Mouse (Mus musculus): ENCODE measurements around the gene 1110051M20Rik.

The 1110051M20Rik gene

GRCm38 (mm10) chr2:91458252-91458672 is 13.8 kb upstream of the 1110051M20Rik start:
- in situ Hi-C loops (cut with MseI, MboI), result no loop called here

GRCm38 (mm10) chr2:91457656-91458251 is 13.2 kb upstream of the 1110051M20Rik start:
- in situ Hi-C loops (cut with MseI, MboI), result no loop called here

- in situ Hi-C loops (cut with MseI, MboI), result no loop called here
Observed at GRCm38 (mm10) chr2:91457259-91457655, 12.8 kb upstream of the 1110051M20Rik start, which contains the start of gene Lrp4. TSS of gene Lrp4 (plus strand) at chr2:91457511.

GRCm38 (mm10) chr2:91456491-91457100 is 12.1 kb upstream of the 1110051M20Rik start:
- in situ Hi-C loops (cut with MseI, MboI), result no loop called here

- in situ Hi-C loops (cut with MseI, MboI), result no loop called here
Observed at GRCm38 (mm10) chr2:91455826-91456225, 11.3 kb upstream of the 1110051M20Rik start.

- in situ Hi-C loops (cut with MseI, MboI), result no loop called here
Observed at GRCm38 (mm10) chr2:91454434-91454833, 9.9 kb upstream of the 1110051M20Rik start.

GRCm38 (mm10) chr2:91453231-91454075 is 8.9 kb upstream of the 1110051M20Rik start:
- in situ Hi-C loops (cut with MseI, MboI), result no loop called here

GRCm38 (mm10) chr2:91452658-91453057 is 8.2 kb upstream of the 1110051M20Rik start:
- in situ Hi-C loops (cut with MseI, MboI), result no loop called here

- in situ Hi-C loops (cut with MseI, MboI), result no loop called here
Observed at GRCm38 (mm10) chr2:91450316-91450715, 5.8 kb upstream of the 1110051M20Rik start.

GRCm38 (mm10) chr2:91449662-91450061 is 5.2 kb upstream of the 1110051M20Rik start:
- in situ Hi-C loops (cut with MseI, MboI), result no loop called here

GRCm38 (mm10) chr2:91442241-91442640 is 2.3 kb downstream of the 1110051M20Rik start:
- in situ Hi-C loops (cut with MseI, MboI), result no loop called here

- in situ Hi-C loops (cut with MseI, MboI), result no loop called here
Observed at GRCm38 (mm10) chr2:91441715-91442114, 2.8 kb downstream of the 1110051M20Rik start.

- in situ Hi-C loops (cut with MseI, MboI), result no loop called here
Observed at GRCm38 (mm10) chr2:91440686-91441085, 3.8 kb downstream of the 1110051M20Rik start.

GRCm38 (mm10) chr2:91439876-91440275 is 4.6 kb downstream of the 1110051M20Rik start:
- in situ Hi-C loops (cut with MseI, MboI), result no loop called here

GRCm38 (mm10) chr2:91439271-91439670 is 5.2 kb downstream of the 1110051M20Rik start:
- in situ Hi-C loops (cut with MseI, MboI), result no loop called here

- in situ Hi-C loops (cut with MseI, MboI), result no loop called here
Observed at GRCm38 (mm10) chr2:91437116-91437815, 7.2 kb downstream of the 1110051M20Rik start.

- in situ Hi-C loops (cut with MseI, MboI), result no loop called here
Observed at GRCm38 (mm10) chr2:91436713-91437112, 7.8 kb downstream of the 1110051M20Rik start.

- in situ Hi-C loops (cut with MseI, MboI), result no loop called here
Observed at GRCm38 (mm10) chr2:91430600-91430919, 13.9 kb downstream of the 1110051M20Rik start.

GRCm38 (mm10) chr2:91429915-91430599 is 14.4 kb downstream of the 1110051M20Rik start:
- in situ Hi-C loops (cut with MseI, MboI), result no loop called here

- in situ Hi-C loops (cut with MseI, MboI), result no loop called here
Observed at GRCm38 (mm10) chr2:91429146-91429545, 15.4 kb downstream of the 1110051M20Rik start.

- in situ Hi-C loops (cut with MseI, MboI), result no loop called here
Observed at GRCm38 (mm10) chr2:91426321-91426720, 18.2 kb downstream of the 1110051M20Rik start.
